ENCODE assay signal across 8 mouse cellular contexts in the genomic region with DNA sequence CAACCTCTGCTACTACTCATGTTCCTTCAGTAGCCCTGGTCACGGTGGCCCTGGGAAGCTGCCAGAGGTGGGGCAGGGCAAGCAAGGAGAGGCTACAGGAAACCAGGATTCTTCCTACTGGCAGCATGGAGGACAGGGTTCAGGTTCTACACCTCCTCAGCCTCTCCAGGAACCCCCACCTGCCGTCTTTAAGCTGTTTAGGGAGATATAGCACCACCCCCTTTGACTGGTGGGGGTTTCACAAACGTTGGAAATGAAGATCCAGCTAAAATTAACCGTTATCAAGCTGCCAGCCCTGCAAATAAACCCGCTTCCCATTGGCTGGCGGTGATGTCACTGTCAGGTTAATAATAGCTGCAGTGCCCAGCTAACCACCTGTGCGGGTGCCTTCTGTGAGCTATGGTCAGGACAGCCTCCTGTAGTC. TPM values are rescaled to one million over a fixed set of nuclear protein-coding genes. Genes with fewer than 3 reads are reported as not detected.
DNase-seq lines count a peak whose midpoint lies in the region; ATAC-seq and TF ChIP-seq lines count a peak whose summit lies in the region.
"Had no signal": no experiment of that assay in that cellular context is flagged by ENCODE, and none has a peak within 500 bp of the region (broad histone marks: within the 10 kb centered on the region; RNA-seq: fewer than 3 reads in every experiment).

No protein-coding gene starts in this region.

- no peak for TF ChIP-seq CTCF in midbrain, postnatal 0 days (IDR thresholded peaks at IDR 0.05)

- 33% methylated on average over 7 of the region's 7 CpGs for WGBS in heart, embryonic 15.5 days
- WGBS in midbrain, postnatal 0 days: 46% methylated on average over 7 of the region's 7 CpGs

- H3K9ac ChIP-seq in heart, embryonic 15.5 days: peak overlapping the region; percentile 37; the same call in 1 of the 2 replicates
- no peak overlapping the region for H3K9ac ChIP-seq in midbrain, postnatal 0 days (replicated peaks; ENCODE audit: low read length, poor library complexity, severe bottlenecking)
- H3K9ac ChIP-seq: neural tube, embryonic 12.5 days had no signal

- DNase-seq in cerebellum, adult 18-20 months: peak; percentile 86 to 94
- peak; percentile 87 to 92 for DNase-seq in cerebellum, postnatal 36 days
- peak; percentile 58 for DNase-seq in midbrain, postnatal 0 days (ENCODE audit: low spot score)
- DNase-seq in adrenal gland, postnatal 14 days: no peak
- DNase-seq in ovary, postnatal 14 days (ENCODE audit: low spot score): no peak
- DNase-seq in lung, postnatal 36 days: no peak

- peak; percentile 59; the same call in 1 of the 2 replicates for ATAC-seq in heart, embryonic 15.5 days (replicated peaks; ENCODE audit: insufficient number of reproducible peaks, insufficient read depth, low FRiP score, low read depth)
- peak; percentile 47 for ATAC-seq in midbrain, postnatal 0 days (ENCODE audit: low FRiP score)

- peak overlapping the region; percentile 50 for H3K4me2 ChIP-seq in heart, embryonic 15.5 days
- H3K4me2 ChIP-seq in midbrain, postnatal 0 days (ENCODE audit: low read depth, low read length, poor library complexity, severe bottlenecking): peak overlapping the region; percentile 30; the same call in 1 of the 2 replicates

- no peaks in the 10 kb centered on the region for H3K9me3 ChIP-seq in heart, embryonic 15.5 days (replicated peaks)
- H3K9me3 ChIP-seq in midbrain, postnatal 0 days (ENCODE audit: low read length): no peaks in the 10 kb centered on the region
- H3K9me3 ChIP-seq: neural tube, embryonic 12.5 days had no signal

- 0 out of 2 replicates have a peak overlapping the region, but pooled peaks have one; percentile 7 for H3K4me3 ChIP-seq in heart, embryonic 15.5 days
- H3K4me3 ChIP-seq in midbrain, postnatal 0 days (ENCODE audit: low read depth, low read length): no peak overlapping the region
- H3K4me3 ChIP-seq: neural tube, embryonic 12.5 days had no signal

- peak overlapping the region; percentile 85 for H3K27ac ChIP-seq in heart, embryonic 15.5 days
- H3K27ac ChIP-seq in midbrain, postnatal 0 days (ENCODE audit: low read depth, low read length): peak overlapping the region; percentile 93
- H3K27ac ChIP-seq: neural tube, embryonic 12.5 days had no signal

- H3K4me1 ChIP-seq in heart, embryonic 15.5 days (replicated peaks): peaks cover 49% of the 10 kb centered on the region
- peaks cover 39% of the 10 kb centered on the region for H3K4me1 ChIP-seq in midbrain, postnatal 0 days (ENCODE audit: insufficient read depth, low read length)

- H3K27me3 ChIP-seq in heart, embryonic 15.5 days: peaks cover 25% of the 10 kb centered on the region
- H3K27me3 ChIP-seq in midbrain, postnatal 0 days (ENCODE audit: insufficient read depth, low read length): no peaks in the 10 kb centered on the region

- no peaks in the 10 kb centered on the region for H3K36me3 ChIP-seq in heart, embryonic 15.5 days
- H3K36me3 ChIP-seq in midbrain, postnatal 0 days (ENCODE audit: insufficient read depth, low read length): no peaks in the 10 kb centered on the region
- H3K36me3 ChIP-seq: neural tube, embryonic 12.5 days had no signal

RNA-seq across cellular contexts. Expression of gene Eef1a2, which starts 2.3 kb away (rescaled TPM):
- 12.1 and 13.2 TPM in 2 replicates for polyA plus RNA-seq in heart, embryonic 15.5 days (2015; fragmentation: Nextera tagmentation; extraction: Ambion mirVana)
- total RNA-seq in midbrain, postnatal 0 days (2014; rRNA removed): 321 and 367 TPM in 2 replicates
- 23.1 and 23.3 TPM in 2 replicates for polyA plus RNA-seq in midbrain, postnatal 0 days (2015; fragmentation: Nextera tagmentation; extraction: Ambion mirVana)
- 38.4 and 47.9 TPM in 2 replicates for total RNA-seq in adrenal gland, postnatal 14 days (2021)

RNA-seq across cellular contexts. Expression of gene Kcnq2, which starts 24.0 kb away (rescaled TPM):
- polyA plus RNA-seq in heart, embryonic 15.5 days (2015; fragmentation: Nextera tagmentation; extraction: Ambion mirVana): 0.03 and 0.65 TPM in 2 replicates
- 134 and 162 TPM in 2 replicates for total RNA-seq in midbrain, postnatal 0 days (2014; rRNA removed)
- polyA plus RNA-seq in midbrain, postnatal 0 days (2015; fragmentation: Nextera tagmentation; extraction: Ambion mirVana): 33.8 and 40.6 TPM in 2 replicates
- 6.0 and 6.8 TPM in 2 replicates for total RNA-seq in adrenal gland, postnatal 14 days (2021)

RNA-seq across cellular contexts. Expression of gene Ppdpf, which starts 27.9 kb away (rescaled TPM):
- 146 and 165 TPM in 2 replicates for polyA plus RNA-seq in heart, embryonic 15.5 days (2015; fragmentation: Nextera tagmentation; extraction: Ambion mirVana)
- total RNA-seq in midbrain, postnatal 0 days (2014; rRNA removed): 268 and 323 TPM in 2 replicates
- 365 and 367 TPM in 2 replicates for polyA plus RNA-seq in midbrain, postnatal 0 days (2015; fragmentation: Nextera tagmentation; extraction: Ambion mirVana)
- total RNA-seq in adrenal gland, postnatal 14 days (2021): 95.5 and 98.6 TPM in 2 replicates

RNA-seq across cellular contexts. Expression of gene Ptk6, which starts 43.5 kb away (rescaled TPM):
- polyA plus RNA-seq in heart, embryonic 15.5 days (2015; fragmentation: Nextera tagmentation; extraction: Ambion mirVana): 0.05 TPM in 1 of 2 replicates, not detected in the other
- 0.09 TPM in 1 of 2 replicates, not detected in the other for total RNA-seq in midbrain, postnatal 0 days (2014; rRNA removed)
- polyA plus RNA-seq in midbrain, postnatal 0 days (2015; fragmentation: Nextera tagmentation; extraction: Ambion mirVana): not detected in 2 replicates
- total RNA-seq in adrenal gland, postnatal 14 days (2021): 0.11 TPM in 1 of 2 replicates, not detected in the other
- polyA plus RNA-seq: neural tube, embryonic 12.5 days had no signal

RNA-seq across cellular contexts. Expression of gene Srms, which starts 53.9 kb away (rescaled TPM):
- polyA plus RNA-seq in heart, embryonic 15.5 days (2015; fragmentation: Nextera tagmentation; extraction: Ambion mirVana): 0.09 and 0.10 TPM in 2 replicates
- 0.11 TPM in 1 of 2 replicates, not detected in the other for total RNA-seq in midbrain, postnatal 0 days (2014; rRNA removed)
- 0.10 and 0.21 TPM in 2 replicates for polyA plus RNA-seq in midbrain, postnatal 0 days (2015; fragmentation: Nextera tagmentation; extraction: Ambion mirVana)
- 0.56 and 0.60 TPM in 2 replicates for total RNA-seq in adrenal gland, postnatal 14 days (2021)

Comparison
In these comparisons a context has a peak if more than half of its experiments do, and no peak if none do; other contexts are left out.
1. DNase-seq: peak in cerebellum, adult 18-20 months (2 of 2), cerebellum, postnatal 36 days (2 of 2) and midbrain, postnatal 0 days (single experiment); none in adrenal gland, postnatal 14 days (single experiment), ovary, postnatal 14 days (single experiment) and lung, postnatal 36 days (single experiment).
2. RNA of gene Kcnq2, which starts 24.0 kb away (total RNA-seq): 134 to 162 TPM in midbrain, postnatal 0 days; 6.0 to 6.8 TPM in adrenal gland, postnatal 14 days; every median in the first group is over 10 times any median in the second.